Mouse (Mus musculus): Measurements from ENCODE around the gene Pde4dip. TPM values are rescaled to one million over a fixed set of nuclear protein-coding genes. Genes with fewer than 3 reads are reported as not detected.

The Pde4dip gene
- polyA plus RNA-seq, 1 experiment from 2014 or later: 27.6 TPM

DNA sequence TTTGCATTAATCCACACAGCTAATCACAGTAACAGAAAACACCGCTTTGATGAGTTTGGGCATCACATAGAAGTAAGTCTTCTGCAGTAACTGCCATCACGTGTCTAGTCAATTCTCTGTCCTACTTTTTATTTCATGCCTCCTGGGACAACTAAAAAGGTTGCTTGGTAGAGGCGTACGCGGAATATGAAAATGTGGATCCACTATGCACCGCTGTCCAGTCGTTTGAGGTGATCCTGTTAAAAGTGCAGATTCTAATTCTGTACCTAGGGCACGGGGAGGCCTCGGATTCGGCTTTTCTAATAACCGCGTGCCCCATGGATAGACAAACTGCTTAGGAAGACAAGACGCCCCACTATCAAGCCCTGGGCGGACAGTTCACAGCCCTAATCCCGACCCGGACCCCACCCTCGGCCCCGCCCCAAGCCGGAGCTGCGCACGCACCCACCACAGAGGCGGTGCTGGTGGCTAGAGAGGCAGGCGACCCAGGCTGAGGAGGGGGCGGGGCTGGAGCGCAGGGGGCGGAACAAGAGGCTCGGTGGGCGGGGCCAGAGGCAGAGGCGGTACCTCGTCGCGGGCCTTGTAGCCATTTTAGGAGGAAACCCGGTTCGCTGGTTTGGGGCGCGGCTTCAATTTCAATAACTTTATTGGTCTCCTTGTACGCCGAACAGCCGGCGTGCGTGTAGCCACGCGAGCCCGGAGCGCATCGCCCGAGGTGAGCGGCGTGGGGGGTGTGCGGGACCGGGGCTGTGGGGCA is 230.7 kb downstream of the Pde4dip start, which contains the start of gene Prkab2:
Gene Prkab2 (plus strand): TSS at position 539 of the 757 bp plus-strand sequence.
- Histone ChIP-seq H3K4me3 (ENCODE audit: low read depth, low read length) (peak within 1 kb of the TSS; percentile 83), H3K9ac (ENCODE audit: low read length) (peak within 1 kb of the TSS; percentile 74), H3K4me1 (ENCODE audit: control insufficient read depth, insufficient read depth, low read length) (peaks cover 10% of the 10 kb centered on the region), H3K27me3 (ENCODE audit: control insufficient read depth, insufficient read depth, low read length) (no peaks in the 10 kb centered on the region), H3K9me3 (ENCODE audit: control insufficient read depth, low read length) (no peaks in the 10 kb centered on the region; the same call in 1 of the 2 replicates), H3K36me3 (ENCODE audit: control insufficient read depth, insufficient read depth, low read length) (no peaks in the 10 kb centered on the region), H3K27ac (ENCODE audit: low read depth, low read length) (no peak within 1 kb of the TSS), H3K4me2 (peak within 1 kb of the TSS; percentile 76)
- peak; percentile 100 for DNase-seq (ENCODE audit: low spot score, missing footprints)
- ATAC-seq (ENCODE audit: low FRiP score): peak; percentile 98
- 3% methylated on average over 49 of the region's 51 CpGs for WGBS

DNA sequence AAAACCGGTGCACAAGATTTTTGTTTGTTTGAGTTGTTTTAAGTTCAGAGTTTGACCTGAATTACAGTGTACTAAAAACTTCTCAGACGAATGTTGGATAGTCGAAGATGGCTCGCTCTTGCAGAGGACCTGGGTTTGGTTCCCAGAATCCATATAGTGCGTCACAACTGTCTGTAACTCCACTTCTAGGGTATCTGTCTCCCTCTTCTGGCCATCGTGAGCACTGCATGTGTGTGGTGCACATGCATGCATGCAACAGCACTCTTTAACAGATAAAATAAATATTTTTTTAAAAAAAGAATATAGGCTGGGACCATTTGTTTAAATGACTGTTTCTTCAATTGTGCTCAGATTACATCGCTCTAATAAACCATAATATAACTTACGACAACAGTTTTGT is 233.6 kb downstream of the Pde4dip start:
- DNase-seq (ENCODE audit: low spot score, missing footprints) (no peak), ATAC-seq (ENCODE audit: low FRiP score) (no peak)
- Histone ChIP-seq H3K36me3 (ENCODE audit: control insufficient read depth, insufficient read depth, low read length) (no peaks in the 10 kb centered on the region), H3K4me3 (ENCODE audit: low read depth, low read length) (no peak overlapping the region), H3K27me3 (ENCODE audit: control insufficient read depth, insufficient read depth, low read length) (no peaks in the 10 kb centered on the region), H3K9ac (ENCODE audit: low read length) (no peak overlapping the region), H3K27ac (ENCODE audit: low read depth, low read length) (no peak overlapping the region), H3K4me2 (no peak overlapping the region), H3K4me1 (ENCODE audit: control insufficient read depth, insufficient read depth, low read length) (peaks cover 10% of the 10 kb centered on the region), H3K9me3 (ENCODE audit: control insufficient read depth, low read length) (no peaks in the 10 kb centered on the region; the same call in 1 of the 2 replicates)
- WGBS: 84% methylated on average over 8 of the region's 8 CpGs

DNA sequence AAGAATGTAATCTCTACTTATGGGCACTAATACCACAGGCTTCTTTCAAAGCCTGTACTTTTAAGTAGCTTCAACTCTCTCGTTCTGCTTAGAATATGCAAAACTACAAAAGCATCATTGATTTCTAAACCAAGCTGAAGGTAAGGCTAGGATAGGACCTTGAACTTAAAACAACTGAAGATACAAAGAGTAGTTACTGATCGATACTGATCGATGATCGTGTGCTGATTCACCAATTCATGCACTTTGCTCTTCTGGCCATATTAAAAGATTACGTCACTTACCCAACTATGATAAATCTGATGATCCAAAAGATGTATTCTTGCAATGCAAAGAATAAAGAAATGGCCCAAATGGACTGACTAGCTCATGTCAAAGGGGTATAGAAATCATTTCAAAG is 234.7 kb downstream of the Pde4dip start:
- Histone ChIP-seq H3K36me3 (ENCODE audit: control insufficient read depth, insufficient read depth, low read length) (no peaks in the 10 kb centered on the region), H3K9me3 (ENCODE audit: control insufficient read depth, low read length) (no peaks in the 10 kb centered on the region; the same call in 1 of the 2 replicates), H3K27ac (ENCODE audit: low read depth, low read length) (no peak overlapping the region), H3K9ac (ENCODE audit: low read length) (no peak overlapping the region), H3K4me1 (ENCODE audit: control insufficient read depth, insufficient read depth, low read length) (peaks cover 2% of the 10 kb centered on the region; the same call in 1 of the 2 replicates), H3K4me2 (no peak overlapping the region), H3K27me3 (ENCODE audit: control insufficient read depth, insufficient read depth, low read length) (no peaks in the 10 kb centered on the region), H3K4me3 (ENCODE audit: low read depth, low read length) (no peak overlapping the region)
- ATAC-seq (ENCODE audit: low FRiP score): no peak
- WGBS: 92% methylated on average over 5 of the region's 5 CpGs
- no peak for DNase-seq (ENCODE audit: low spot score, missing footprints)

DNA sequence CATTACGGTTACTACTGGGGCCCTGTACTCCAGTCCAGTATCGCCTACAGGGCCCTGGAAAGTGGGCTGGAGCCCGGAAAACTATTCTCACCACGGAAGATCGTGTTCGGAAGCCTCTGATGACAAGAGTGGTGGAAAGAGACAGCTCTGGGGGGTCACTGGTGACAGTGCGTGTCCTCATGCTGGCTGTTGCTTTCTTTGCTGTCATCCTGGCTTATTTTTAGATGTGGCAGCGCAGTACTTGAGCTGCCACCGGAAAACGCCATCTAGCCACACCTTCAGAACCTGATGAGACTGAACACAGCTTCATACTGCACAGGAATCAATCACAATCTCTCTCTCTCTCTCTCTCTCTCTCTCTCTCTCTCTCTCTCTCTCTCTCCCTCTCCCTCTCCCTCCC is 236.9 kb downstream of the Pde4dip start:
- DNase-seq (ENCODE audit: low spot score, missing footprints) (no peak), ATAC-seq (ENCODE audit: low FRiP score) (no peak)
- H3K4me2 ChIP-seq: no peak overlapping the region
- H3K4me1 ChIP-seq (ENCODE audit: control insufficient read depth, insufficient read depth, low read length): no peaks in the 10 kb centered on the region
- no peak overlapping the region for H3K4me3 ChIP-seq (ENCODE audit: low read depth, low read length)
- 85% methylated on average over 10 of the region's 10 CpGs for WGBS
- no peak overlapping the region for H3K27ac ChIP-seq (ENCODE audit: low read depth, low read length)
- H3K36me3 ChIP-seq (ENCODE audit: control insufficient read depth, insufficient read depth, low read length): no peaks in the 10 kb centered on the region
- H3K27me3 ChIP-seq (ENCODE audit: control insufficient read depth, insufficient read depth, low read length): no peaks in the 10 kb centered on the region
- no peak overlapping the region for H3K9ac ChIP-seq (ENCODE audit: low read length)
- H3K9me3 ChIP-seq (ENCODE audit: control insufficient read depth, low read length): no peaks in the 10 kb centered on the region; the same call in 1 of the 2 replicates

DNA sequence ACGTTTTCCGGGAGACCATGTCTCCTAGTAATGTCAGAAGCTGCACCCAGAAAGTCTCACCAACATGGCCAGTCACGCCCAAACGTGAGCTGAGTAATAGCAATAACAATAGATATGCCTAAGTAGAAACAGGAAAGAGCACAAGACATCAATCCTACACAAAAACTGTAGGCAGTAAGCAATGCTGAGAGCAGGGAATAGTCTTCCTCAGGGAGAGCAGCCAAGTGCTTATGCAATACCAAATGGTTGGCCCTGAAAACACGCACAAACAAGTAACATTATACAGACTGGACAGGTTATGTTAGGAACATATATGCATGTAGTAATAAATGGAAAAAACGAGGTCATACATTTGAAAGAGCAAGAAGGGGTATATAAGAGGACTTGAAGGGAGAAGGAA is 239.0 kb downstream of the Pde4dip start:
- Histone ChIP-seq H3K4me2 (no peak overlapping the region), H3K36me3 (ENCODE audit: control insufficient read depth, insufficient read depth, low read length) (no peaks in the 10 kb centered on the region), H3K4me1 (ENCODE audit: control insufficient read depth, insufficient read depth, low read length) (no peaks in the 10 kb centered on the region), H3K9me3 (ENCODE audit: control insufficient read depth, low read length) (no peaks in the 10 kb centered on the region; the same call in 1 of the 2 replicates), H3K9ac (ENCODE audit: low read length) (no peak overlapping the region), H3K27me3 (ENCODE audit: control insufficient read depth, insufficient read depth, low read length) (no peaks in the 10 kb centered on the region), H3K27ac (ENCODE audit: low read depth, low read length) (no peak overlapping the region), H3K4me3 (ENCODE audit: low read depth, low read length) (no peak overlapping the region)
- DNase-seq (ENCODE audit: low spot score, missing footprints): no peak
- ATAC-seq (ENCODE audit: low FRiP score): no peak
- WGBS: 82% methylated on average over 6 of the region's 6 CpGs

DNA sequence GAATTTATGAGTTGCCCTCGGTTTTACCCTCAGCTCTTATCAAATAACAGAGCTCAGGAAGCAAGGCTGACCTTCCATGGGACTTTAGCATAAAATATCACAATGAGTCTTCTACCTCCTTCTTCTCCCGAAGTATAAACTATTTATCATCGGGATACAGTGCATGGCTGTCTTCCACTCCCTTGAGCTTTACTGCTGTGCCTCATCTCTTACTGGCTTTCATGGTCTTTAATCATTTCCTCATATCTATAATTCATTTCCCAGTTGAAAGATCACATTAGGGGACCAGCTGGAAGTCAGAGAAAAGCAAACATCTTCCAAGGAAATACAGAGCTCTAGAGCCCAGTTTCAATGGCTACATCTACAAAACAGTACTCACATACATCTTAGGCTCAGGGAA is 239.5 kb downstream of the Pde4dip start:
- H3K9me3 ChIP-seq (ENCODE audit: control insufficient read depth, low read length): no peaks in the 10 kb centered on the region
- no peaks in the 10 kb centered on the region for H3K4me1 ChIP-seq (ENCODE audit: control insufficient read depth, insufficient read depth, low read length)
- no peaks in the 10 kb centered on the region for H3K27me3 ChIP-seq (ENCODE audit: control insufficient read depth, insufficient read depth, low read length)
- ATAC-seq (ENCODE audit: low FRiP score) (no peak), DNase-seq (ENCODE audit: low spot score, missing footprints) (no peak)
- 84% methylated on average over 3 of the region's 3 CpGs for WGBS
- no peak overlapping the region for H3K4me3 ChIP-seq (ENCODE audit: low read depth, low read length)
- H3K36me3 ChIP-seq (ENCODE audit: control insufficient read depth, insufficient read depth, low read length): no peaks in the 10 kb centered on the region
- H3K4me2 ChIP-seq: no peak overlapping the region
- H3K27ac ChIP-seq (ENCODE audit: low read depth, low read length): no peak overlapping the region
- H3K9ac ChIP-seq (ENCODE audit: low read length): no peak overlapping the region

DNA sequence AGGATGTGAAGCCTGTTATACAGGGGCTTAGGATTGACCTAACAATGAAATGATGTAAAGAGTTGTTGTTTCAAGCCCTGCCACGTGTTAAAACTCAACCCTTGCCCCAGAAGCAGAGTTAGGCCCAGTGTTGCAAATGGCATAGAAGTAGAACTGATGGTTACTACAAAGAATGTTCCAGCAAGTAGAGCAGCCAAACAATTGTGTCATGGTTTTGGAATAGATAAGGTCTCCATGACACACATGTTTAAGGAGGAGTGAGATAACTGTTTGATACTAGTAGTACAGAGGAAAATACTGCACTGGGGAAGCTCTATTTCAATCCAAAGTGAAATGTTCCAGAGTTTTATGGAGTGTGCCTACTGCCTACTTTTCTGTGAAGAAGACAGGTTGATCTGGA is 240.0 kb downstream of the Pde4dip start:
- Histone ChIP-seq H3K9ac (ENCODE audit: low read length) (no peak overlapping the region), H3K27ac (ENCODE audit: low read depth, low read length) (no peak overlapping the region), H3K4me2 (no peak overlapping the region), H3K36me3 (ENCODE audit: control insufficient read depth, insufficient read depth, low read length) (no peaks in the 10 kb centered on the region), H3K4me1 (ENCODE audit: control insufficient read depth, insufficient read depth, low read length) (no peaks in the 10 kb centered on the region), H3K9me3 (ENCODE audit: control insufficient read depth, low read length) (no peaks in the 10 kb centered on the region), H3K27me3 (ENCODE audit: control insufficient read depth, insufficient read depth, low read length) (no peaks in the 10 kb centered on the region), H3K4me3 (ENCODE audit: low read depth, low read length) (no peak overlapping the region)
- no peak for DNase-seq (ENCODE audit: low spot score, missing footprints)
- no peak for ATAC-seq (ENCODE audit: low FRiP score)
- WGBS: 38% methylated on average over 1 of the region's 1 CpGs

DNA sequence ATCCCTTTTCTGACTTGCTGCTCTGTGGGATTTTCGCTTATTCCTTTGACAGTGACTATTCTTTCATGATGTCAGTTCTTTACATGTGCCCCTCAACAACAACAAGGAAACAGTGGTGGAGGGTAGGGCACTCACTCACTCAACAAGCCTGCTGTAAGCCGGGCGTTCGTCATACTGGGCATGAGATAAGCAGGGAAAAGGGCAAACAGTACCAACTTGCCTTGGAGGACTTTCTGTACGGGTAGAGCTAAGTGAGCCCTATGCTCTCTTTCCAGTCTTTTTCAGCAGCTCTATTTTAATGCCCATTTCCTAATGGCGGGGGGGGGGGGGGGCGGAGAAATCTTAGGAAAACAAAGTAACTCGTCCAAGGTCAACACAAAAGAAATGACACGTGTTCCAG is 246.5 kb downstream of the Pde4dip start:
- WGBS: 93% methylated on average over 9 of the region's 9 CpGs
- no peaks in the 10 kb centered on the region for H3K4me1 ChIP-seq (ENCODE audit: control insufficient read depth, insufficient read depth, low read length)
- DNase-seq (ENCODE audit: low spot score, missing footprints): no peak
- no peak overlapping the region for H3K27ac ChIP-seq (ENCODE audit: low read depth, low read length)
- H3K36me3 ChIP-seq (ENCODE audit: control insufficient read depth, insufficient read depth, low read length): no peaks in the 10 kb centered on the region
- no peaks in the 10 kb centered on the region for H3K9me3 ChIP-seq (ENCODE audit: control insufficient read depth, low read length)
- H3K4me2 ChIP-seq: no peak overlapping the region
- H3K9ac ChIP-seq (ENCODE audit: low read length): no peak overlapping the region
- H3K4me3 ChIP-seq (ENCODE audit: low read depth, low read length): no peak overlapping the region
- no peaks in the 10 kb centered on the region for H3K27me3 ChIP-seq (ENCODE audit: control insufficient read depth, insufficient read depth, low read length)
- ATAC-seq (ENCODE audit: low FRiP score): no peak

DNA sequence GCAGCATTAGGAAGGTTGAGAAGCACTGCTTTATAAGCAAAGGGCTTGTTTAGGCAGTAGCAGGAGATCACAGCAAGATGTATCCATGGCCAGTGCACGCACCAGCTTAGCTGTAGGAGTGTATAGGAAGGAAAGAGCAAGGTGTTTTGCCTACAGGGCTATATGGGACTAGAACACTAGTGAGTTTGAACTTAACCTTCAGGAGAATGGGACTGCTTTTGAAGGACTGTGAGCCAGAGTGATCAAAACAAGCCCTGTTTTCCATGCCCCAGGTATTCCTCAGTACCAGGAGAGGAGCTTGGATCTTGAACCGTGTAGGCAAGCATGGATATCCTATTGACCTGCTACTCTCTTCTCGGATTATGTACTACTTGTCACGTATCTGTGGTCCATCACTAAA is 247.1 kb downstream of the Pde4dip start:
- ATAC-seq (ENCODE audit: low FRiP score) (no peak), DNase-seq (ENCODE audit: low spot score, missing footprints) (no peak)
- H3K27me3 ChIP-seq (ENCODE audit: control insufficient read depth, insufficient read depth, low read length): no peaks in the 10 kb centered on the region
- WGBS: 87% methylated on average over 4 of the region's 4 CpGs
- H3K4me1 ChIP-seq (ENCODE audit: control insufficient read depth, insufficient read depth, low read length): no peaks in the 10 kb centered on the region
- no peak overlapping the region for H3K4me2 ChIP-seq
- H3K4me3 ChIP-seq (ENCODE audit: low read depth, low read length): no peak overlapping the region
- no peak overlapping the region for H3K9ac ChIP-seq (ENCODE audit: low read length)
- H3K36me3 ChIP-seq (ENCODE audit: control insufficient read depth, insufficient read depth, low read length): no peaks in the 10 kb centered on the region
- no peaks in the 10 kb centered on the region for H3K9me3 ChIP-seq (ENCODE audit: control insufficient read depth, low read length)
- H3K27ac ChIP-seq (ENCODE audit: low read depth, low read length): no peak overlapping the region
